Mouse (Mus musculus) spleen, postnatal 36 days (tissue): Measurements from ENCODE around the gene Sept3.

Experiments used
- DNase-seq, 2 experiments: peaks; one replicate each; pipeline ENCODE4 v3.0.0; 2022; ENCODE audit warnings: low spot score in 2 of 2, mixed read lengths in 1 of 2

Gene Sept3

GRCm38 (mm10) chr15:82271201-82271600, 3.5 kb upstream of the Sept3 start:
- DNase-seq, result peak; percentile 19 to 26

- DNase-seq, result no peak
Measured at GRCm38 (mm10) chr15:82272295-82272694, 2.4 kb upstream of the Sept3 start.

GRCm38 (mm10) chr15:82274927-82275901, 521 bp downstream of the Sept3 start:
- DNase-seq, result no peak

GRCm38 (mm10) chr15:82277591-82277990, 2.9 kb downstream of the Sept3 start:
- no peak for DNase-seq

GRCm38 (mm10) chr15:82280638-82281037, 5.9 kb downstream of the Sept3 start:
- DNase-seq, result no peak

GRCm38 (mm10) chr15:82286157-82286556, 11.5 kb downstream of the Sept3 start:
- no peak for DNase-seq

GRCm38 (mm10) chr15:82290252-82290651, 15.6 kb downstream of the Sept3 start:
- no peak for DNase-seq

- DNase-seq, result no peak
Measured at GRCm38 (mm10) chr15:82292851-82293250, 18.2 kb downstream of the Sept3 start.

- DNase-seq, result no peak
Measured at GRCm38 (mm10) chr15:82293271-82293711, 18.6 kb downstream of the Sept3 start.

GRCm38 (mm10) chr15:82294059-82294458, 19.4 kb downstream of the Sept3 start:
- DNase-seq, result no peak

- DNase-seq, result no peak
Measured at GRCm38 (mm10) chr15:82298764-82299561, 24.3 kb downstream of the Sept3 start, which contains the start of gene Wbp2nl. Gene Wbp2nl (plus strand): TSS chr15:82298954.

- DNase-seq, result no peak
Measured at GRCm38 (mm10) chr15:82307107-82307506, 32.4 kb downstream of the Sept3 start.

- no peak for DNase-seq
Measured at GRCm38 (mm10) chr15:82308416-82308815, 33.7 kb downstream of the Sept3 start.

- no peak for DNase-seq
Measured at GRCm38 (mm10) chr15:82317839-82318238, 43.1 kb downstream of the Sept3 start.

- no peak for DNase-seq
Measured at GRCm38 (mm10) chr15:82319613-82320012, 44.9 kb downstream of the Sept3 start.

GRCm38 (mm10) chr15:82322195-82322594, 47.5 kb downstream of the Sept3 start:
- no peak for DNase-seq

- no peak for DNase-seq
Measured at GRCm38 (mm10) chr15:82325382-82325781, 50.7 kb downstream of the Sept3 start.

GRCm38 (mm10) chr15:82335194-82335593, 60.5 kb downstream of the Sept3 start:
- no peak for DNase-seq

GRCm38 (mm10) chr15:82336629-82337028, 61.9 kb downstream of the Sept3 start:
- no peak for DNase-seq

GRCm38 (mm10) chr15:82337875-82338274, 63.2 kb downstream of the Sept3 start:
- DNase-seq, result peak in 1 of 2 experiments; percentile 38

- DNase-seq, result peak; percentile 93 to 96
Measured at GRCm38 (mm10) chr15:82338593-82339112, 64.0 kb downstream of the Sept3 start, which contains the start of the genes Naga, Pheta2 and Smdt1. Gene Naga (minus strand): TSS chr15:82338925. Gene Pheta2 (plus strand): TSS chr15:82338942. Gene Smdt1 (plus strand): TSS chr15:82338959.

- peak in 1 of 2 experiments; percentile 18 for DNase-seq
Measured at GRCm38 (mm10) chr15:82339150-82339549, 64.5 kb downstream of the Sept3 start.
